Mouse (Mus musculus) skeletal muscle tissue, adult 2 months (tissue): ENCODE measurements at regions not wholly inside any gene's neighbourhood (a gene's known extent, or its start where the extent isn't known, plus 50 kb on each side); places are given as distances from the start of the nearest gene placed in this dataset.
"Not testable (repeated sequence)": the region's sequence is repeated elsewhere in the genome, so short reads cannot be mapped to it uniquely, and the experiment has no call there.

Experiments used
- DNase-seq: peaks from one replicate; pipeline ENCODE4 v3.0.0-alpha.2; 2012; ENCODE audit warnings: low read depth, low spot score

DNA sequence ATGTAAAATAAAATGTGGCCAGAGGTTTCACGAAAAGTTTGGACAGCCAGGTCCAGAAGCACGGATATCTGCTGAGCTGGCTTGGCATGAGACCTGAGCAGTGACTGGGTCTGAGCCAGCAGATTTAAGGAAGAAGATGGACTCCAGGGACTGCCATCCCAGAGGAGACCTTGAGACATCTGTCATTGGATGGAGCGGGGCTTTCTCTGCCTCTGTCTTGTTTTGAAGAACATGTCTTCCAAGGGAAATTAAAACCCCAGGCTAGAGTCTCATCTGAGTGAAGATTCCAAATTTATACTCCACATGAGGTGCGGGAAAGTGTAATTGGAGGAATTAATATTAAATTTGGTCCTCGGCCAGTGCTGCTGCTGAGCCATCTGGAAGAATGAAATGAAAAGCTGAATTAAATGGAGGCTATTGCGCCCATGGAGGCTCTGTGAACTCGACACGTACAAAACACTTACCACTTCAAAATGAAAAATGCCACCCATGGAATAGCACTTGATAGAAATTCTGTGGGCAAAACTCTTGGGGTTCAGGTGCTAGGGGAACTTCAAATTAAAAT lies 129.8 kb upstream of the Adcy2 start:
- no peak for DNase-seq

DNA sequence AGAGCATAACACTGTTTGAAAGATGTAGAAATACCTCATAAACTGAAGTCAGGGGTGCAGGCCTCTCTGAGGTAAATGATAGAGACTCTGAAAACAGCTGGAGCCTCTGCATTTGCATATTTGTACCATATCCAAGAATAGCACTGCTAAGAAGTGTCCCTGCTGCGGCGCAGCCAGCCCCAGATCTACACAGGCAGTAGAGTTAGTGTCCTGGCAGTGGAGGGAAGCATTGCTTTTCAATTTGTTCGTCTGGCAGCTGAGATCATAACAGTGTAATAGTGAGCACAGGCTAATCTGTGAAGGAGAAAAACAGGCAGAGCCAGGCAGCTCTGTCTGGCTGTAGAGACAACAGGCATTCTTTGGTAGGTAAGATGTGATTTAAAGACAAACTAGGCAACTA lies 128.2 kb upstream of the Adcy2 start:
- DNase-seq, result no peak

DNA sequence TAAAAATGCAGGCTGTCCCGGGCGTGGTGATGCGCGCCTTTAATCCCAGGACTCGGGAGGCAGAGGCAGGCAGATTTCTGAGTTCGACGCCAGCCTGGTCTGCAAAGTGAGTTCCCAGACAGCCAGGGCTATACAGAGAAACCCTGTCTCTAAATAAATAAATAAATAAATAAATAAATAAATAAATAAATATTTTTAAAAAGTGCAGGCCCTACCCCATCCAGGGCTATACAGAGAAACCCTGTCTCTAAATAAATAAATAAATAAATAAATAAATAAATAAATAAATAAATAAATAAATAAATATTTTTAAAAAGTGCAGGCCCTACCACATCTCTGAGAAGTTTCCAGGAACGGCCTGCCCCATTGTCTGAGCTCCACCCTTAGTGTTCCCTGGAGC lies 119.4 kb upstream of the Adcy2 start:
- not testable (repeated sequence) for DNase-seq

DNA sequence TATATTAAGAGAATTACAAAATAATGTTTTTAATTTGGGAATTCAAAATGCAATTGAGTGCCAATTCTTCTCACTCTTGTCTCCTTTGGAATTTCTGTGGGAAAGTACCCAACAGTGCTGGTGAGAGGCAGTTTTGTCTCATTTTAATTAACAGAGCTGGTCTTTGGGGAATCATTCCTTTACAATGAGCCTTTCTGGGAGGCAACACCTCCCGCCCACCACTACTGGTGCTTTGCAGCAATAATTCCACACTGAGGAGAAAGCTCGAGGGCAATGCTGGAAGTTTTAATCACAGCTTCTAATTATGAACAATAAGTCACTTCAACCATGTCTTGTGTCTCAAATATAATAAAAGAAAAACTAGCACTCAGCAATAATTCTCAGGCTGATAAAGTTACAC lies 109.8 kb upstream of the Adcy2 start:
- no peak for DNase-seq

DNA sequence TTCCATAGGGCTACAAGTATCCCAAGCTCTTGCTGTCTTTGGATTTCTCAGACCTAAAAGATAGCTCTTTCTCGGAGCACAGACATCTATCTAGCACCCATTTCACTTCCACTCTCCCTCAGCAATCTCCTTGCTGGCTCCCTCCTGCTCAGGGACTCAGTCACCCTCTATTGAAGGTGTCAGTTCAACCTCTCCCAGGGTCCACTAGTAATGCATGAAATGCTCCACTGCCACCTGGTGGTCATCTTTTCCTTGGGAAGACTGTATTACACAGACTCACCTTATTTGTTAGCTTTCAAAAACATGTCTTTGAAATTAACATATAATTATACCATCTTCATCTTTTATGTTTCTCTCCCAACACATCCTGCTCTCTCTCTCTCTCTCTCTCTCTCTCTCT lies 87.3 kb upstream of the Adcy2 start:
- DNase-seq, result peak; percentile 25

DNA sequence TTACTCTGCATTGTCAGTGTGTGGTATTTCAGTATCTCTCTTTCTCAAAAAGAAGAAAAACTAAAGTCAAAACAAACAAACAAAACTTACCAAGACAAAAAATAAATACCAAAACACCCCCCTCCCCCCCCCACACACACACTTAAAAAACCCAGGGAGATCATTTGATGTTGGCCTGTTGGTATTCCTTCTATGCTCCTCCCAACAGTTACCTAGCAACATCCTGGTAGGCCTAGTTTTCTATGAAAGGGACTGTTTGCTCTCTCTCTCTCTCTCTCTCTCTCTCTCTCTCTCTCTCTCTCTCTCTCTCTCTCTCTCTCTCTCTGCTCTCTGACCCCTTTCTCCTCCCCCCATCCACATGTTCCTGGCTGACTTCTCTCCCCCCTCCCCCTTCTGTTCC lies 71.0 kb upstream of the Adcy2 start:
- no peak for DNase-seq

DNA sequence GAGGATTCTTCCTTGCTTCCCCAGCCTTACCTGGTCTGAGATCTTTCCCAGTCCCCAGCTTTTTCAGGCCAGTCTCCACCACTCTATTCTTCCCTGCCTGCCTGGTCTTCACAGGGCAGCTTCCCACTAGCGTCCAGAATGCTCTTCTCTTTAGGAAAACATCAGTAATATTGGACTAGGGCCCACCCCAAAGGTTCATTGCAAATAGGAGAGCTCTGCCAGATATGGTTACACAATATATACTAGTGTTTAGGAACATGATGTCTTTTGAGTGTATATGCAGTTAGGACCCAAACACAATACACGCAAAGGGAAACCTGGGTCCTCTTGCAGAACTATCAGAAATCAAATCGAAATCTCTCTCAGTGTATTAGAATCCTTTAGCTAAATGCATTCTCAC lies 70.5 kb upstream of the Adcy2 start:
- no peak for DNase-seq

DNA sequence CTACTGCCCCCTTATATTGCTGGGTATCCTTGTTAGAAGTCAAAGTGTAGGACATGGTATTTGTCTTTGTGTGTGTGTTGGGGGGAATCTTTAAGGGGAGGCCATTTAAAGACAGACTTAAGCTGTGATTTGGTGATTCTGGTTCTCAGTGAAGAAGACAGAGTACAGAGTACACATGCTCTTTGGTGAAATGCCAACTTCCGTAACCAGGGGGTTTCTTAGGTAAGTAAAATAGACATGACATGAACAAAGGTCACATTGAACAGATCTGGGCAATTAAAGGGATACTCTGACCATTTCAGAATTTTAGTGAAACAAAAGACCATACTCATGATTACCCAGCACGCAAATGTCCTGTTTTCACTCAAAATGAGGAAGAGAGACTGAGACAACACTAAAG lies 67.3 kb upstream of the Adcy2 start:
- DNase-seq, result no peak

DNA sequence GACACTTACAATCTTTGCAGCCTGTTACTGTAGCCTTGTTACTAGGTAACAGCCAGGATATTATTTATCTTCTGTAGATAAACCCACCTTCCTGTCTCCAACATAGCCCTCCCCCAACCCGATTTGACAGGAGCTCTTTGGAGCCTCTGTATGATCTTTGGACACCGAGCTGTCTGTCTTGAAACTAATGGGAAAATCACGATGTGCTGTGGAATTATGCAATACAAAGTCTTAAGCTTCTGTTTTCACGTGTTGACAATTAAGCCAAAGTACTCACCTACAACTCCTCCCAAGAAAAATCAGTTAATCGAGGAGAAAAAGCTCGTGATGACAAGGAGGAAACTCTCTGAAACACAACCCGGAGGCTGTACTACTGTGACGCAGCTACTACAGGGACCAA lies 65.9 kb upstream of the Adcy2 start:
- DNase-seq, result no peak

DNA sequence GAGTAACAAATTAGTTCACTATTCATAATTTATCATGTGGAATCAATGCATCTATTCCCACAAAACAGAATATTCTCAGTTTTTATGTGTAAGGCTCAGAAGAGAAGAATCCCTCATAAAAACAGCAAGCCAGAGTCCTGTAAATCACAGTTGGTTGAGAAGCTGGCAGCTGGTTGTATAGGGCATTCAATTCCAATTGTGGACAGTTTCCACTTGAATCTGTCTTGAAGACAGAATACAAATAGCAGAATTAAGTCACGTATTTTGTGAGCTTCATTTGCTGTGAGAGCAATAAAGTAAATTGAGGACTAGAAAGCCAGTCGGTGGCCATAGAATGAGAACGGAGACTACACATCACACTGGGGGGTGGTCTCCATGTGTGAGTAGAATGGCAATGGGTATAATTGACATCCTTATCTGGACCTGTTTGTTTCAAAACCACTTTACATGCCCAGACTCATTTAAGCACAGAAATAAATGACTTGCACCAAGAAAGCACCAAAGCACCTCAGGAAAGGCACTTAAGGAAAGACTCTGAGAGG lies 63.4 kb upstream of the Adcy2 start:
- no peak for DNase-seq

DNA sequence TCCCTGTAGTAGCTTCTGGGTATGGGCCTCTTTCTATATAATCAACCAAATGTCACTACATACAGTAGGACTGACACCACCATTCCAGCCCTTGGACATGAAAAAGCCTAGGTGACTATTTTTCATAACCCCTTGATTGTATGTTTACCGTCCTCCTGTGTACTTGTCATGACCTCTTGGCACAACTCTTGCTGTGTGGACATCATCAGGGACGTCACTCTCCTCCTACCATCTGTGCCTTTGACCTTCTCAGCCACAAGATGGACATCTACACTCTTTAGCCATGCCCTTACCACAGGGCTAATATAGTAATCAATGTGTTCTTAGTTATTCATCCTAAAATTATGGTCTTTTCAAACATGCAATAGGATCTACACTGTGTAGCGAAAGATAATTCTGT lies 62.1 kb upstream of the Adcy2 start:
- DNase-seq, result no peak
